Mouse (Mus musculus): Measurements from ENCODE around the gene Gjb5. TPM values are rescaled to one million over a fixed set of nuclear protein-coding genes. Genes with fewer than 3 reads are reported as not detected.
A peak's percentile ranks its signal among the peaks of the same experiment; 100 is the strongest.

The Gjb5 gene
- polyA plus RNA-seq, 1 experiment from 2014 or later: 0.60 TPM

- Histone ChIP-seq H3K9me3 (replicated peaks; ENCODE audit: control insufficient read depth, low read length) (no peaks in the 10 kb centered on the region), H3K36me3 (ENCODE audit: control insufficient read depth, insufficient read depth) (no peaks in the 10 kb centered on the region), H3K4me1 (ENCODE audit: control insufficient read depth, insufficient read depth, low read length) (peaks cover 18% of the 10 kb centered on the region), H3K27ac (ENCODE audit: low read length) (0 out of 2 replicates have a peak overlapping the region, but pooled peaks have one; percentile 28), H3K27me3 (ENCODE audit: control insufficient read depth, insufficient read depth, low read length) (no peaks in the 10 kb centered on the region), H3K4me2 (ENCODE audit: low read depth, low read length) (no peak overlapping the region), H3K4me3 (ENCODE audit: low read length) (no peak overlapping the region), H3K9ac (ENCODE audit: low read length) (no peak overlapping the region)
- 0 out of 2 replicates have a peak, but pooled peaks have one; percentile 33 for ATAC-seq (replicated peaks; ENCODE audit: extremely low read depth, insufficient read depth, low FRiP score)
- WGBS: 44% methylated on average over 15 of the region's 15 CpGs
Measured at GRCm38 (mm10) chr4:127354506-127355485, 3.2 kb downstream of the Gjb5 start.

- H3K4me1 ChIP-seq (ENCODE audit: control insufficient read depth, insufficient read depth, low read length): peaks cover 18% of the 10 kb centered on the region
- no peak for ATAC-seq (replicated peaks; ENCODE audit: extremely low read depth, insufficient read depth, low FRiP score)
- H3K27ac ChIP-seq (ENCODE audit: low read length): 0 out of 2 replicates have a peak within 1 kb of the TSS, but pooled peaks have one; percentile 28
- H3K4me3 ChIP-seq (ENCODE audit: low read length): no peak within 1 kb of the TSS
- H3K9ac ChIP-seq (ENCODE audit: low read length): no peak within 1 kb of the TSS
- H3K4me2 ChIP-seq (ENCODE audit: low read depth, low read length): no peak within 1 kb of the TSS
- no peaks in the 10 kb centered on the region for H3K9me3 ChIP-seq (replicated peaks; ENCODE audit: control insufficient read depth, low read length)
- no peaks in the 10 kb centered on the region for H3K27me3 ChIP-seq (ENCODE audit: control insufficient read depth, insufficient read depth, low read length)
- no peaks in the 10 kb centered on the region for H3K36me3 ChIP-seq (ENCODE audit: control insufficient read depth, insufficient read depth)
- WGBS: 48% methylated on average over 8 of the region's 8 CpGs
Measured at GRCm38 (mm10) chr4:127353951-127354438, 4.0 kb downstream of the Gjb5 start, which contains the start of gene Gjb4. Gene Gjb4 (minus strand): TSS chr4:127354081.

GRCm38 (mm10) chr4:127352594-127352993 lies 5.4 kb downstream of the Gjb5 start:
- 29% methylated on average over 1 of the region's 1 CpGs for WGBS

GRCm38 (mm10) chr4:127349560-127350300 lies 8.3 kb downstream of the Gjb5 start:
- Histone ChIP-seq H3K4me1 (ENCODE audit: control insufficient read depth, insufficient read depth, low read length) (peaks cover 14% of the 10 kb centered on the region), H3K9me3 (replicated peaks; ENCODE audit: control insufficient read depth, low read length) (no peaks in the 10 kb centered on the region), H3K27ac (ENCODE audit: low read length) (no peak overlapping the region), H3K4me2 (ENCODE audit: low read depth, low read length) (no peak overlapping the region), H3K36me3 (ENCODE audit: control insufficient read depth, insufficient read depth) (no peaks in the 10 kb centered on the region), H3K9ac (ENCODE audit: low read length) (no peak overlapping the region), H3K4me3 (ENCODE audit: low read length) (no peak overlapping the region), H3K27me3 (ENCODE audit: control insufficient read depth, insufficient read depth, low read length) (no peaks in the 10 kb centered on the region)
- no peak for ATAC-seq (replicated peaks; ENCODE audit: extremely low read depth, insufficient read depth, low FRiP score)
- WGBS: 52% methylated on average over 4 of the region's 4 CpGs

More at GRCm38 (mm10) chr4:127352594-127352993, 5.4 kb downstream of the Gjb5 start:
- Histone ChIP-seq H3K4me1 (ENCODE audit: control insufficient read depth, insufficient read depth, low read length) (peaks cover 16% of the 10 kb centered on the region), H3K36me3 (ENCODE audit: control insufficient read depth, insufficient read depth) (no peaks in the 10 kb centered on the region), H3K9me3 (replicated peaks; ENCODE audit: control insufficient read depth, low read length) (no peaks in the 10 kb centered on the region), H3K9ac (ENCODE audit: low read length) (no peak overlapping the region), H3K27ac (ENCODE audit: low read length) (no peak overlapping the region), H3K4me2 (ENCODE audit: low read depth, low read length) (no peak overlapping the region), H3K4me3 (ENCODE audit: low read length) (no peak overlapping the region), H3K27me3 (ENCODE audit: control insufficient read depth, insufficient read depth, low read length) (no peaks in the 10 kb centered on the region)
- ATAC-seq (replicated peaks; ENCODE audit: extremely low read depth, insufficient read depth, low FRiP score): no peak

DNA sequence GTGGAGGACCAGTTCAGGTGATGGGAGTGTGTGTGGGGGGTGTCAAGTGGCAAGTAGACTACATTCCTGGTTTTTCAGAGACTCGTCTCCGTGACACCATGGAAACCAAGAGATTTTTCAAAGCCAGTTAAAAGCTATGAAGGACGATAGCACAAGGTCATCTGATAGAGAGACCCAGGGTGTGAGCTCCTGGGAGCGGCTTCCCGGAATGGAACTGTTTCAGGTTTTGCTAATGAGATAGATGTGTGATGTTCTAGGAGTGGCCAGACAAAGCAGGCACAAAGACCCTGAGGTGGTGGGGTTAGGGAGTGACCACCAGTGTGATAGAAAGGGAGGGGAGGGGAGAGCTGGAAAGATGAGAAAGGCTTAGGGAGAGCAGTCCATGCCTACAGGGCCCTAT lies 13.0 kb downstream of the Gjb5 start:
- H3K9ac ChIP-seq (ENCODE audit: low read length): no peak overlapping the region
- WGBS: 62% methylated on average over 5 of the region's 5 CpGs
- H3K27me3 ChIP-seq (ENCODE audit: control insufficient read depth, insufficient read depth, low read length): no peaks in the 10 kb centered on the region
- ATAC-seq (replicated peaks; ENCODE audit: extremely low read depth, insufficient read depth, low FRiP score): no peak
- no peaks in the 10 kb centered on the region for H3K36me3 ChIP-seq (ENCODE audit: control insufficient read depth, insufficient read depth)
- no peak overlapping the region for H3K4me3 ChIP-seq (ENCODE audit: low read length)
- H3K9me3 ChIP-seq (replicated peaks; ENCODE audit: control insufficient read depth, low read length): no peaks in the 10 kb centered on the region
- no peak overlapping the region for H3K27ac ChIP-seq (ENCODE audit: low read length)
- no peaks in the 10 kb centered on the region for H3K4me1 ChIP-seq (ENCODE audit: control insufficient read depth, insufficient read depth, low read length)
- H3K4me2 ChIP-seq (ENCODE audit: low read depth, low read length): no peak overlapping the region

- Histone ChIP-seq H3K9ac (ENCODE audit: low read length) (no peak overlapping the region), H3K4me1 (ENCODE audit: control insufficient read depth, insufficient read depth, low read length) (no peaks in the 10 kb centered on the region), H3K4me3 (ENCODE audit: low read length) (no peak overlapping the region), H3K27me3 (ENCODE audit: control insufficient read depth, insufficient read depth, low read length) (no peaks in the 10 kb centered on the region), H3K36me3 (ENCODE audit: control insufficient read depth, insufficient read depth) (no peaks in the 10 kb centered on the region), H3K27ac (ENCODE audit: low read length) (no peak overlapping the region), H3K4me2 (ENCODE audit: low read depth, low read length) (no peak overlapping the region), H3K9me3 (replicated peaks; ENCODE audit: control insufficient read depth, low read length) (no peaks in the 10 kb centered on the region)
- 44% methylated on average over 6 of the region's 6 CpGs for WGBS
- ATAC-seq (replicated peaks; ENCODE audit: extremely low read depth, insufficient read depth, low FRiP score): no peak
Measured at GRCm38 (mm10) chr4:127341372-127341771, 16.6 kb downstream of the Gjb5 start.

DNA sequence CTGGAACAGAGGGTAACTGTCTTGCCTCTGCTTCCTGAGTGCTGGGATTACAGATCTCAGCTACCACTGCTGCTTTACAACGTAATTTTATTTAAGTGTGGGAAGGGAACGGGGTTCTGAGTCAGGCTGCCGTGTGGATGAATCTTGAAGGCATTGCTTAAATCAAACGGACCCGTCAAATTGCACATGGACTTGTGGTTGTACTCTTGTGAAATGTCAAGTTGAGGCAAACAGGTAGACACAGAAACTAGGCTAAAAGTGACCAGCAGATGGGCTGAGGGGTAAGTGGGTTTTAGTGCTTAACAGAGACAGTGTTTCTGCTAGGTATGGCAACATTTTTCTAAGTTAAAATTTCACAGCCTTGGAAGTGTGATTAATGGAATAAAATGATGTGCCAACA lies 20.3 kb downstream of the Gjb5 start:
- Histone ChIP-seq H3K9ac (ENCODE audit: low read length) (no peak overlapping the region), H3K4me1 (ENCODE audit: control insufficient read depth, insufficient read depth, low read length) (no peaks in the 10 kb centered on the region), H3K27ac (ENCODE audit: low read length) (no peak overlapping the region), H3K27me3 (ENCODE audit: control insufficient read depth, insufficient read depth, low read length) (peaks cover 10% of the 10 kb centered on the region; the same call in 1 of the 2 replicates), H3K36me3 (ENCODE audit: control insufficient read depth, insufficient read depth) (no peaks in the 10 kb centered on the region), H3K4me2 (ENCODE audit: low read depth, low read length) (no peak overlapping the region), H3K4me3 (ENCODE audit: low read length) (no peak overlapping the region), H3K9me3 (replicated peaks; ENCODE audit: control insufficient read depth, low read length) (no peaks in the 10 kb centered on the region)
- WGBS: 87% methylated on average over 5 of the region's 5 CpGs
- no peak for ATAC-seq (replicated peaks; ENCODE audit: extremely low read depth, insufficient read depth, low FRiP score)

DNA sequence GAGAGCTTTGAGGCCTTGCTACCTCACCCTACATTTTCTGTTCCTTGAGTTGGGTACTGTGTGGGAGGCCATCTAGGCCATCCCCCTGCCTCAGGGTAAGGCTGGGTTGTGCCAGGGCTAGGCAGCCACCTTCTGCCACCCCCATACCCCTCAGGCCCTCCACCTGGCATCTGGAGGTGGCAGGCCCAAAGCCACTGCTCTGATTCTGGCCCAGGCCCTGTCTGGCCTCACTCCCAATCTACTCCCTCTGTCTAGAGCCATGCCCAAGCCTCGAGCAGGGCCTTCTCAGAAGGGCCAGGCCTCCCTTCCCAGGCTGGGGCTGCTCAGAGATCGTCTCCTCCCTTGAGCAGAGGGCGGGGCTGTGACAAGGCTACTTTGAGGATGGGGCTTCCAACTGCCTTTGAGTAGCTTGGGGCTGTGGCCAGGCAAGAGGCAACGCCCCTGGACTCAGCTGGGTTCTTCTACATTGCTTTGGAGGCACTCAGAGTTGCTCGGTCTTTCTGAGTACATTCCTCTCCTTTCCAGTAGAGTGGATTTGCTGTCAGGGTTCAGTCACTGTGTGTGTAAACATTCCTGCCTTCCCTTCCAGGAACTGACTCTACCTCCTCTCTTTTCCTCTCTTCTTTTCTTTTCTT lies 23.0 kb downstream of the Gjb5 start:
- WGBS: 36% methylated on average over 5 of the region's 5 CpGs
- Histone ChIP-seq H3K4me1 (ENCODE audit: control insufficient read depth, insufficient read depth, low read length) (no peaks in the 10 kb centered on the region; the same call in 1 of the 2 replicates), H3K4me2 (ENCODE audit: low read depth, low read length) (no peak overlapping the region), H3K27ac (ENCODE audit: low read length) (no peak overlapping the region), H3K27me3 (ENCODE audit: control insufficient read depth, insufficient read depth, low read length) (peaks cover 34% of the 10 kb centered on the region), H3K36me3 (ENCODE audit: control insufficient read depth, insufficient read depth) (no peaks in the 10 kb centered on the region), H3K4me3 (ENCODE audit: low read length) (no peak overlapping the region), H3K9me3 (replicated peaks; ENCODE audit: control insufficient read depth, low read length) (no peaks in the 10 kb centered on the region), H3K9ac (ENCODE audit: low read length) (no peak overlapping the region)
- no peak for ATAC-seq (replicated peaks; ENCODE audit: extremely low read depth, insufficient read depth, low FRiP score)

All from heart, embryonic 16.5 days (tissue).